Mouse (Mus musculus): ENCODE measurements around the gene Toe1. TPM values are rescaled to one million over a fixed set of nuclear protein-coding genes. Genes with fewer than 3 reads are reported as not detected.
"Not testable (repeated sequence)": the region's sequence is repeated elsewhere in the genome, so short reads cannot be mapped to it uniquely, and the experiment has no call there.

Toe1 gene
- total RNA-seq (2021): 1 to 10 TPM; 3.7 to 4.7 TPM
- long read RNA-seq, experiment 1, partial matches to known transcripts: 0 of 3 reads
- long read RNA-seq, experiment 1, other reads (novel, unspliced or antisense): 1 of 3 reads
- long read RNA-seq, experiment 2, partial matches to known transcripts: 0 of 4 reads
- long read RNA-seq, experiment 2, other reads (novel, unspliced or antisense): 1 of 4 reads

DNA sequence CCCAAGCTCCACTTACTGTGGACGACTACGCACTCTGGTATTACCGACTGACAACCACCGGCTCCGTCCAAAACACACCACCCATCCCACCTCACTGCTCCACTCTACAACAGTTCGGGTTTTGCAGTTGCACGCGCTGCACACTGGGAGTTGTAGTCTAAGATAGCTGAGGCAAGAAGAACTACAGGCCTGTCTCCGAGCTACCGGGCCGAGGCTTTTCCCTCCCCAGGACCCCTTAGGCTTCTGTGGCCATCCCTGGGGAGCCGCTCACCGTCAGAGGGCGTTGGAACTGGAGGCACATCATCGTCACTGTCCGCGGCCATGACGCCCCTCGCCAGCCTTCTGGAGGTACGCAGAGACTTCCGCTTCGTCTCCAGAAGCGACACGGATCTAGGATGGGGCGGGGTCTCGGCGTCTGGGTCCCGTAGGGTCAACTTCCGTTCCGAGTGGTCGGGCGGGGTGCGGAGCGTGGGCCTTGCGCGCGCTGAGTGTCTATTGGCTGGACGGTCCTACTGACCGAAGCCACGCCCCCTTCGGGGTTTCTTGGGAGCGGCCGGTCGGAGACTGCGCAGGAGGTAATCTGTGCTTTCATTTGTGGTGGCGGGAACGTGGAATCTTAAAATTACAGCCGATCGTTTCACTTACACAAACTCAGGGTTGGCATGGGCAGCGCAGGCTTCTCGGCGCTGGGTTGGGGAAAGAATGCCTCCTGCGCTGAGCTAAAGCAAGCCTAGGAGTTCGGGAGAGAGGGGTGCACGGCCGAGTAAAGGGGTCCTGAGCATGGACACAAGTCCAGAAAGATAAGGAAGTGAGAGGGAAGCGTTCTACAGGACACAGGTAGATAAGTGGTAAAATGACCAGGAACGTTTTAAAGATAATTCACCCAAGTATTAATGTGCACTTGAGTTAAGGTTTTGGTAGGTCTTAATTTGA, at the start of gene Toe1, which contains the start of gene Mutyh:
TSS of gene Toe1 (minus strand) at position 444 of the 933 bp plus-strand sequence.
TSS of gene Mutyh (plus strand) at position 527 of the 933 bp plus-strand sequence.
- DNase-seq (ENCODE audit: low spot score): peak; percentile 94

DNA sequence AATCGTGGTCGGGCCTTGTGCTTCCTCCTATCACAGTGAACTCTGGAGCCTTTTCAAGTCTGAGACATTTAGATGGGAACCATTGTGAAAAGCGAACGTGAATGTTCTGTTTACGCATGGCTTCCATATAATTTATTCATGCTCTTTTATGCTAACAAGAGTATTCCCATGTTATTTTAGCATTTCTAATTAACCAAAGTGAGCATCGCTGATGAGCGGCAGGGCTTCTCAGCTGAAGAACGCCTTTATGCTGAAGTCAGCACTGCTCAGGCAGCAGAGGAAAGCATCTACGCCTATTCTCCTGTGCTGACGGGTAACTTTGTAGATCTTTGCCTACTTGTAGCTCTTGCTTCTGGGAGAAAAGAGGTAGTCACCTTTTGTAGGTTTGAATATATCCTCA, 49.8 kb upstream of the Toe1 start:
- DNase-seq (ENCODE audit: low spot score): no peak

DNA sequence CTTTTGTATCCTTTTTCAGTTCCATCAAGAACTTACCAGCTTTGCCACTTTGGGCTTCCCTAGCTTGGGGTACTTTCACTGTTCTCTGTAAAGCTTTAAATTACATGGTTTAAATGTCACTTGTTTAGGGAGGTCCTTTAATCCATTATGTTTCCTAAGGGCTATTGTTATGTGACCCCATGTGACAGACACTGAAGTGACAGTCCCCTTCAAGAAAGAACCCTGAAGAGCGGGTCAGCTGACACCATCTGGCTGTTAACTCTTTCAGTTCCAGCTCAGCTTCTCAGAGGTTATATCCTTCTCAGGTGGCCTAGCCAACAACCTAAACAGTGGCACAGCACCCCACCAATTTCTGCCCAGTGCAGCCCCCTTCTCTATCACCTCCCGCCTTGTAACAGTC, 46.8 kb upstream of the Toe1 start:
- DNase-seq (ENCODE audit: low spot score): no peak

DNA sequence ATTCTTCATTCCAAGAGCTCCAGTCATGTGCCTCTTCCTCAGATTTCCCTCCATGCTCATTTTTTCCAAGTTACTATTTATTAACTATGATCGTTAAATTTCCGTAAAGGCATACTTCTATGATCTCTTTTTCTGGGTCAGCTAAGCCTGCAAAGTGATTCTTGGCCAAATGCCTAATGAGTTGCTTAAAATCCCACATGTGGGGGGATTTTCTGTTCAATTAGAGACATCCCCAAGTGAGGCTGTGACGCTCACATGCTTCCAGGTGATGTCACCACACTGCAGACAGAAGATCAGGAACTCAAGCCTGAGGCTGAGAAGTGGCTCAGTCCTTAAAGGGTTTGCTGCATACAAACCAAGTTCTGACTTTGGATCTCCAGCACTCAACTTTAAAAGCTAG, 42.5 kb upstream of the Toe1 start:
- DNase-seq (ENCODE audit: low spot score): no peak

DNA sequence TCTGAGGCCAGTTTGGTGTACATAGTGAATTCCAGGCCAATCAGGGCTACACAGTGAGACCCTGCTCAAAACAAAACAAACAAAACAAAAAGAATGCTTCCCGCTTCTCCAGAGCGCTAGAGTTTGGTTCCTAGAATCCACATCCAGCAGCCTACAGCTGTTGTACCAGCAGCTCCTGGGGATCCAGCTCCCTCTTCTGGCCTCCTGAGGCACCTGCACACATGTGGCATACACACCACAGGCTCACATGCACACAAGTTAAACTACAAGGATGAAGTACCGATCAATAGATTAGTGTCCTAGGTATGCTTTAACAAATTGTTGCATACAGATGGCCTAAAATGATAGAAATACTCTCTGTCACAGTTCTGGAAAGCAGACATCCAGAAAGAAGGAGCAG, 36.9 kb upstream of the Toe1 start:
- no peak for DNase-seq (ENCODE audit: low spot score)

DNA sequence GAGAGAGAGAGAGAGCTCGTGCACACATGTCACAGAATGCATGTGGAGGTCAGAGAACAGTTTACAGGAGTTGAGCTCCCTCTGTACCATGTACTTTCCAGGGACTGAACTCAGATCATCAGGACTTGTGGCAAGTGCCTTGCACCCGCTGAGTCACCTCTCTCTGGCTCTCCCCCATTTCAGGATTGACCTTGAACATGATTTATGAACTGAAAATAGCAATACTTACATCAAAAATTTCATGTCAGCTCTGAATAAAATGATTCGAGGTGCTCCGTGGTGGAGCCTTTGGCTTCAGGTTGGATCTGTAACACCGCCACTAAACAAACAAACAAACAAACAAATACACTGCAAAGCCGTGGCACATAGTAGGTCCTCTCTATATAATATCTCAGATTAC, 33.4 kb upstream of the Toe1 start:
- DNase-seq (ENCODE audit: low spot score): no peak

DNA sequence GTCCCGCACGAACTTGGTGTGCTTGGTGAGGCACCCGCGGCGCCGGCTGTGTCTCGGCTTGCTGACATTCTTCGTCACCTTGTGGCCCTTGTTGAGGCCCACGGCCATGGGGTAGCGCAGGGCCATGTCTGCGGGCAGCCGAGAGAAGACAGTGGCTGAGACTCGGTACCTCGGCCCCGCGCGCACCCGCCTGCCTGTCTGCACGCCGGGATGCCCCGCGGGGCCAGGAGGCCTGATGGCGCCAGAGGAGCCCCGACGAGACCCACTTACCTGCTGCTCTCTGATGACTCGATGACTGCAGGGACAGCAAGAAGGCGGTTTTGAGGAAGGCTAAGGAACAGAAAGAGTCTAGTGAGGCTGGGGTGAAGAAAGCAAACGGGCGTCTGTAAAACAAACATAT, 32.7 kb upstream of the Toe1 start:
- DNase-seq (ENCODE audit: low spot score): not testable (repeated sequence)

DNA sequence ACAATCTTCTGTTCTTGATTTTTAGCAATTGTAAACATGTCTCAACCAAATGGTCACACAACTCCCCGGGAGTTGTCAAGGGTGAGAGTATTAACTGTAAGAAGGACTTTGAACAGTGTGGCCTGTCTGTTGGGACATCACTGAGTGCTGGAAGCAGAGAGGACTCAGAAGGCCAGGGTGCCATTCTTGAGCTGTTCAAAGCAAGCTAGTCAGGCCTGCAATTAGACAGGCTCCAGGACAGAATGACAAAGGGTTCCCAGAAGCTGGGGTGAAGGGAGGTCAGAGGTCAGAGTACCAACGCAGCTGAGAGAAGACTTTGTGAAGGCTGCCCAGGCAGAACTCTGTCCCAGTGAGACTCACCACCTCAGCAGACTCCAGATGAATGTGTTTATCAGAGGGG, 31.6 kb upstream of the Toe1 start:
- DNase-seq (ENCODE audit: low spot score): no peak

DNA sequence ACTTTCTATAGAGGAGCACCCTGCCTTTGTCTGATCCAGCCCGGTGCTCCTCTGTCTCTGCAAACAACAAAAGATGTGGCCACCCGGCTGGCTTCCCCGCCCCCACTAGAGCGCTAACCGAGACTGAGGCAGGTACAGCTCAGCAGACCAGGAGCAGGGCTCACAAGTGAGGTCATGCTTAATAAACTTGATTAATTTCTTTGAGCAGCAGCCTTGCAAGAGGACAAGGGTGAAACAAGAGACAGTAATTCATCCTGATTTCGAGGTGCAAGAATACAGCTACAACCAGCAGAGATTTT, 22.6 kb upstream of the Toe1 start:
- no peak for DNase-seq (ENCODE audit: low spot score)

DNA sequence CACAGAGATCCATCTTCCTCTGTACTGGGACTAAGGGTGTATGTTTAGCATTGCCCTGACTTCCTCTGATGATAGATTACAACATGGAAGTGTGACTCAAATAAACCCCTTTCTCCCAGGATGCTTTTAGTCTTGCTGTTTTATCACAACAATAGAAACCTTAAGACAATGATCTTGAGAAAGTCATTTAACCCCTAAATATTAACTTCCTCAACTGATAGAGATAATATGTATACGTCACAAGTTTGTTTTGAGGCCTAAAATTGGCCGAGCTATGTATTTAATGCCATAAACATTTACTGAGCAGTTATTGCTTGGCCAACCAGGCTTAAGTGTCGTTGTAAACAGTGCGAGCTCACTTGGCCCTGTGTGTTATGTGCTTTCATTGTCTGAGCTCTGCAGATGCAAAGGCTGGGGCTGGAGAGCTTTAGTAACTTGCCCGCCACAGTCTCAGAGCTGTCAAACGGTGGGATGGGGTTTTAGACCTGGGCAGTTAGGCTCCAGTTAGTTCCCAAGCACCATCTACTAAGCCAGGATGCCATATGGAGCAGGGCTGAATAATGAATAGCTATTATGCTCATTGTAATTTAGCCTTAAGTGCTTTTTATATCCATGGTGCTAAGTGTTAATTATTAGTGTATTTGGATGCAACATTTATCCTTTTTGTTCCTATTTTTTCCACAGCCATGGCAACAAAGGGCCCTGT, 22.1 kb upstream of the Toe1 start:
- no peak for DNase-seq (ENCODE audit: low spot score)

DNA sequence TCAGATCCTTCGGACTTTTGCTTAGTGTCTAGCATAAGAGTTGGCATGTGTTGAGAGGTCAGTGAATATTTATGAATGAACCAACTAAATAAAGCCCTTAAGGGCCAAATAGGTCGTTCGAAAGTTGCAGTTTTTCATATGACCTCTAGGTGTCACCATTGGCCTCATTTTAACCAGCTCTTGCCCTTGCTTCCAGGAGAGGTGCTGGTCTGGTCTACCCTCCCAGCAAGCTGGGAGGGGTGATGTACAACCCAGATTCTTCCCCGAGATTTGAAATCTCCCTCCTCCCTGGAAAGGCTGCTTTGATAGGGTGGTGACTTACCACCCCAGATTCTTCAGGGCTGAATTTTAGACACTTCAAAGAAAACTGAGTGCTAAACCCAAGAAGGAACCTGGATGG, 20.4 kb upstream of the Toe1 start:
- DNase-seq (ENCODE audit: low spot score): peak; percentile 34

DNA sequence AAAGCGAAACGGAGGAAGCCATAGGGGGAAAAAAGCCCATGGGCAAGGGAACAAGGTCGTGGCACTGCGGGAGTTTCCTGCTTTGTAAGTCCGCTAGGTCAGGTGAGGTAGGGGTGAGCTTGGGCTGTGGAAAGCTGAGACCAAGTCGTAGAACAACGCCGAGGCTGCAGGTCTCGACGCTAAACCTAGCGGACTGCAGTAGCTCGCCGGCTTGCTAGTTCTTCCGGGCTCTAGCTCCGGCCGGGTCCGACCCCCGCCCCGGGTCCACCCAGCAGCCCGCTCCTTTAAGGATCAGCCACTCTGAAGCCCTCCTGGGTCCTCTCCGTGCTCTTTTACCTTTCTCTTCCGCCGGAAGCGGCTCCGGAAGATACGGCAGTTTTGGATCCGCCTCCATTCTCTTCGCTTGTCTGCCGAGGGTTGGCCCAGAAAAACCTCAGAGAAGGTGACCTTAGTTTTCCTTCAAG, 17.1 kb upstream of the Toe1 start:
- DNase-seq (ENCODE audit: low spot score): peak; percentile 75

DNA sequence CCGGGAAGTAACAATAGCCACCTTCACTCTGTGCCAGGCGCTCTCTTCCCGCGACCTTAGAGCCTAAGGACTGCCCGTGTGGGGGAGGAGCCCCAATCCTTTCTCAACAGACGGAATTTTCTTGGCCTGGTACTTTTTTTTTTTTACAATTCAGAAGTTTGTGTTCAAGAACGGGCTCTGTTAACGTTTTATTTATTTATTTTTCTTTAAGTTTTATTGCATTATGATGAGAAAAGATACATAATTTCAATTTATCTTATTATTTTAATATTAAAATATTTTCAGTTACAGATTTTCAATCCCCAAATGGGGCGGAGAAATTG, 14.2 kb upstream of the Toe1 start, which contains the start of gene Hpdl:
TSS of gene Hpdl (minus strand) at position 14 of the 323 bp plus-strand sequence.
- DNase-seq (ENCODE audit: low spot score): no peak

DNA sequence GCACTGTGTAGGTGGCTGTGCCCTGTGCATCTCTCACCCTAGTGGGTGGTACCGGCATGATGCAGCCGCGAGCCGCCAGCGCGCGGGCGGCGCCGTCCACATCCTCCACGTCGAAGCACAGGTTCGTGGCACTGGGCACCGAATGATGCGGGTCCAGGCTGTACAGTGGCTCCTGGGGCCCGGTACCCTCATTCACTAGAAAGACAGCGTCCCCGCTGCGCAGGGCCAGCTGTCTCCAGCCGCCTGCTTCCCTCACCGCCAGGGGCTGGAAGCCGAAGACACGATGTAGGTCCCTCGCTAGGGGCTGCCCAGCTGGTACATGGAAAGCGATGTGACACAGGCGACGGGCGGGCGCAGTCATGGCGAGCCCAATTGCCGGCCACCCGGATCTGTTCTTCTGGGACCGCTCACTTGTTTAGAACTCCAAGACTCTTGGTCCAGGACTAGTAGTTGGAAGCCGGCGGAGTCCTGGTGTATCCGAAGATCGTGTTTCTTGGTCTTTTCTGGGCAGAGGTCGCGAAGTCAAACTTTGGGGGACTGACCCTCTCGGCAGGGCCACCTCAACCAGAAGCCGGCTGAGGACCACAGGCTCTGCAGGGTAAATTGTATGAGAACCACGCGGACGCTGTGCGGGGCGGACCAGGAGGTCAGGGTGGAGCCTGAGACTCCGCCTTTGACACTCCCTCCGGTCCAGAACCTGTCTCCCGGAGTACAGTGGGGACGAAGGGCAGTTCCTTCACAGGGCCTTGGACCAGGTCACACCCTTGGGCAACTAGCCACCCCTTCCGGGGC, 13.7 kb upstream of the Toe1 start:
- DNase-seq (ENCODE audit: low spot score): peak; percentile 80

DNA sequence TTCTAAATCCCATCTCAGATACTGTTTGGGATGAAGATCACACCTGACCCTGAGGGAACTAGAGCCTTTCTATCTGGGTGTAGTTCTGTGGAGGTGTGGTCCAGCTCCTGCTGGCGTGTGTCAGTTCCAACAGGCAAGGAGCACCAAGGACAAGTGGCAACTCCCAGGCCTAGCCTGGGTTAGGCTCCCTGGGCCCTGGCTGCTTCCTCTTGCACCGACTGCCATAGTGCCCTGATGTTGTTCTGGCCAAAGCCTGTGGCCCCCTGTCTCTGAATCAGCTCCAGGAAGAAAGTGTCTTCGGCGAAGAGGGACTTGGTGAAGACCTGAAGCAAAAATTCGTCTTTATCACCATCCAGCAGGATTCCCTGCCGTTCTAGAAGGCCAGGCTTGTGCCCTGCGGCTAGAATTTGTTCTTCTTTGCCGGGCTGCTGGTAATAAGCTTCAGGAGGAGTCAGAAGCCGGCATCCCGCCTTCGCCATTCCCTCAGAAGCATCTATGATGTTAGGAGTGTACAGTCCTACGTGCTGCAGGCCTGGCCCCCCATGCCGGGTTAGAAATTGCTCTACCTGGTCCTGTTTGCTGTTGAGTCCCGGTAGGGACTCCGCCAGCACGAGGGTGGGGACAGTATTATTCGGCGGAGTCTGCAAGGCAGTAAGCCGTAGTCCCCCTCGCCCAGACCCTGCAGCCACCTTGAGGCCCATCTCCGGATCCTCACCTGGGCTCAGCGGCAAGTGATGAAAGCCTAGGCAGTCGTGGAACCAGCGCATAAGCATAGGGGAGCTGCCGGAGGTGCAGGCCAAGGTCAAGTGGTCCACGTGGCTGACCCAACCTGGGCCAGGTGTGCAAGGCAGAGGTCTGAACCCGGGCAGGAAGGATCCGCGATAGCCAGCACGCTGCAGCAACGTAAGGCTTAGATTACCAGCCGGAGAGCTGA, 12.8 kb upstream of the Toe1 start:
- no peak for DNase-seq (ENCODE audit: low spot score)

DNA sequence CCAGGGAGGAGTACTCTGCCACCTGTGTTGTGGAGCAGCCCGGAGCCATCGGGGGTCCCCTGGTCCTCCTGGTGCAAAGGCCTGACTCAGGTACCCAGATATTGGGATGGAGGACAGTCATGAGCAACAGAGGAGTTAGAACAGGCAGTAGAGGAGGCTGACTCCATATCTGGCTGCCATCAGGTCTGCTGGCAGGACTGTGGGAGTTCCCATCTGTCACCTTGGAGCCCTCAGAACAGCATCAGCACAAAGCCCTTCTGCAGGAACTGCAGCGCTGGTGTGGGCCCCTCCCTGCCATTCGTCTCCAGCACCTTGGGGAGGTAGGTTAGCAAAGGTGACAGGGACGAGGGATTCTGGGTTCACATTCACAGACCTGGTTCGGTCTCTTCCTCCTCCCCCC, 10.0 kb upstream of the Toe1 start:
- no peak for DNase-seq (ENCODE audit: low spot score)

DNA sequence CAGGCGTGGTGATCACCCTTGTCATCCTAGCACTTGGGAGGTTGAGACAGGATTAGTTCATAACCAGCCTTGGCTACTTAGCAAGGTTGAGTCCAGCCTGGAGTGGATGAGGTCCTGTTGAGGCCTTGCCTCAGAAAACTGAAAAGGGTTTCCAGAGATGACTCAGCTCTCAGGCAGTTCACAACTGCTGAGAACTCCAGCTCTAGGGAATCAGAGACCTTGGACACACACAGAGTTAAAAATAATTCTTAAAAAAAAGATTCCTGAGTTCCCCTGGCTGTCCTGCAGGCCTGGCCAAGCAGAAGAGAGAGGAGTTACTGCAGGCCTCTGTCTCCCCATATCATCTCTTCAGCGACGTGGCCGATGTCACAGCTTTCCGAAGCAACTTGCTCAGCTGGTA, 7.8 kb upstream of the Toe1 start:
- no peak for DNase-seq (ENCODE audit: low spot score)

DNA sequence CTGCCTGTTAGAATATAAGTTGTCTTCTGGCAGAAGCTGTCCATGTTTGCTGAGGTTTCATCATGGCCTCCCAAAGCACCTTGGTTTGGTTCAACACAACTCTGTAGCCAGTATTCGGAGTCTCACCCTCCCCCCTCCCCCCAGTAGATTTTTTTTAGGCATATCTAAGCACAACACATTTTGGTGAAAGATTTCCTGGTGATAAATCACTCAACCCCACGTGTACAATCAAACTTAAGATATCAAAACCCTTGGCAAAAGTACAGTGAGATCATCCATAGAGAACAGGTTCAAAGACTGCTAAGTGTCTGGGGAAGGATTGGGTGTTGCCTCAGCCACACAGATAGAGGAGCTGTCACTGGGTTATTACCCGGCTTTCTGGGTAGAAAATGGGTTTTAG, 3.6 kb upstream of the Toe1 start:
- no peak for DNase-seq (ENCODE audit: low spot score)

DNA sequence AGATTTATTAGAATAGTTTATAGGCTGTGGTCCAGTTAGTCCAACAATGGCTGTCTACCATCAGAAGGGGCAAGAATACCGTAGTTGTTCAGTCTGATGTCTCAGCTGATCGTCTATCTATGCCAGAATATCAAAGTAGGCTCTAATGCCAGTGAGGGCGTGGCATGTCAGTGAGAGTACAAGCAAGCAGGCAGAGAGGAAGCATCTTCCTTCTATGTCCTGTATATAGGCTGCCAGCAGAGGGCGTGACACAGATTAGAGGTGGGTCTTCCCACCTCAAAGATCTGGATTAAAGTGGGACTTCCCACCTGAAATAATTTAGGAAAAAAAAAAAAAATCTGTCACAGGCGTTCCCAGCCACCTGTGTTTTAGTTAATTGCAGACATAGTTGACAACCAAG, 7.5 kb downstream of the Toe1 start:
- no peak for DNase-seq (ENCODE audit: low spot score)

DNA sequence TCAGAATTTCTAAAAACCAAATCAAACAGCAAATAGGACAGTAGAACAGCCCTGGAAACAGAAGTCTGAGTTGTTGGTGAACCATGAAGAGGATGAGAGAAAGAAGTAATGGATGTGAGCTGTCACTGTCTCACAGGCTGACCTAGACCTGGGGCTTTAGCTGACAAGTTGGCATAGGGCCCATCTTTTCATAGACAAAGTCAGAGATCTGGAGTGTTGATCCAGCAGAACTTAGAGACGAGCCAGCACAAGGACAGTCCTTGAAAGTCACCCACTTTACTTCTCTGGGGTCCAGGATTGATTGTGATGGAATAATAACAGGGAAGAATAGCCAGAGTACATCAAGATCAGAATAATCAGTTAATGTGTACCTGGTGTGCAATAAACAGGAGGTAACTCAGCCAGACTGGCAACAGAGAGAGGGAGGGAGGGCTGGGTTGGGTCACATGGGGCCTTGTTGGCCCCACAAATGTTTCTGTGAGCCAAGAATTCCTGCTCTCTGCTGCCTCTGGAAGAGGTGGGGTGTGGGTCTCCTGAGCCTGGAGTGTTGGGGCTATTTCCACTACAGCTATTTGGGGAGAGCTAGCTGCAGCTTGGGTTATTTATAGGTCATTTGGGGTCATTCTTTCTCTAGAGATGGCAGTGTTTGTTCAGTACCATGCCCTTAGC, 10.9 kb downstream of the Toe1 start:
- DNase-seq (ENCODE audit: low spot score): peak; percentile 37
